Mouse (Mus musculus) liver, embryonic 14.5 days (tissue): ENCODE data around the gene Pi4ka. TPM values are rescaled to one million over a fixed set of nuclear protein-coding genes. Genes with fewer than 3 reads are reported as not detected.

Source experiments
- ATAC-seq: fragments of 200-750 bp; cut with Nextera tagmentation; 2 replicates; pipeline ENCODE4 v1.8.0; 2017; ENCODE audit warnings: moderate number of reproducible peaks, mild to moderate bottlenecking, moderate library complexity; ENCODE audit not compliant: insufficient read depth
- DNase-seq, 3 experiments: peaks; one replicate each; pipeline ENCODE4 v3.0.0-alpha.2; 2012 to 2013; ENCODE audit warnings: low read depth in 3 of 3, low spot score in 3 of 3
- H3K27ac ChIP-seq: fragments of 300-500 bp; sonication (generic); 2 replicates; pipeline ENCODE4 v1.5.1; 2014; ENCODE audit warnings: moderate library complexity, mild to moderate bottlenecking, control low read depth, inconsistent platforms
- H3K27me3 ChIP-seq: fragments of 300-500 bp; sonication (generic); 2 replicates; pipeline ENCODE4 v1.6.1; 2014; ENCODE audit warnings: mild to moderate bottlenecking, low read length, moderate library complexity; ENCODE audit not compliant: control insufficient read depth, insufficient read depth
- H3K36me3 ChIP-seq: fragments of 300-500 bp; sonication (generic); replicated peaks from 2 replicates; pipeline ENCODE4 v1.6.1; 2014; ENCODE audit warnings: low read depth; ENCODE audit not compliant: control insufficient read depth, insufficient read depth
- H3K4me1 ChIP-seq, 2 experiments: fragments of 200-500 bp in 1 of 2; fragments of 300-500 bp in 1 of 2; sonication (generic) in 1 of 2; replicated peaks; 2 replicates each; pipeline ENCODE4 v1.6.1; 2012 to 2014; ENCODE audit warnings: antibody characterized with exemption in 1 of 2, inconsistent platforms in 1 of 2, low read length in 1 of 2; ENCODE audit not compliant: control insufficient read depth in 2 of 2, insufficient read depth in 2 of 2
- H3K4me2 ChIP-seq: fragments of 300-500 bp; sonication (generic); 2 replicates; pipeline ENCODE4 v1.6.1; 2014; ENCODE audit warnings: low read depth, mild to moderate bottlenecking, control low read depth, moderate library complexity
- H3K4me3 ChIP-seq, 2 experiments: fragments of 200-500 bp in 1 of 2; fragments of 300-500 bp in 1 of 2; sonication (generic) in 1 of 2; 2 replicates each; pipeline ENCODE4 v1.5.1; 2012 to 2014; ENCODE audit warnings: low read depth in 2 of 2, low read length in 2 of 2, mild to moderate bottlenecking in 2 of 2, control low read depth in 1 of 2, inconsistent platforms in 1 of 2, moderate library complexity in 1 of 2; ENCODE audit not compliant: insufficient read depth in 1 of 2
- H3K9ac ChIP-seq: fragments of 300-500 bp; sonication (generic); replicated peaks from 2 replicates; pipeline ENCODE4 v1.6.1; 2014; ENCODE audit warnings: mild to moderate bottlenecking, control low read depth, moderate library complexity
- H3K9me3 ChIP-seq: fragments of 300-500 bp; sonication (generic); 2 replicates; pipeline ENCODE4 v1.6.1; 2016; ENCODE audit warnings: low read length, mixed read lengths; ENCODE audit not compliant: control insufficient read depth
- CTCF ChIP-seq: IDR thresholded peaks from 2 replicates; pipeline ENCODE4 v1.5.1; 2016; ENCODE audit warnings: antibody characterized with exemption, low read depth, control low read depth
- EP300 ChIP-seq: IDR thresholded peaks from 2 replicates; pipeline ENCODE4 v1.6.1; 2016; ENCODE audit warnings: antibody characterized with exemption, low read depth
- WGBS: fragments of 180-500 bp; shearing (Covaris S2); extraction: QIAGEN DNeasy Blood & Tissue Kit; methylation state at CpG from one replicate; pipeline ENCODE4 v1.1.7; 2014; ENCODE audit not compliant: insufficient replicate concordance; 5-methylcytosine and 5-hydroxymethylcytosine counted together
- polyA plus RNA-seq, 2 experiments: library from polyadenylated mRNA; depleted of rRNA in 1 of 2; stranded (reverse) in 1 of 2; unstranded in 1 of 2; fragments of >200 nt; fragmentation: Nextera tagmentation in 1 of 2; extraction: Ambion mirVana in 1 of 2; gene quantifications; 2 replicates each; pipeline versions ENCODE4 v1.2.1 to v1.2.3; 2012 to 2014

Pi4ka gene
- polyA plus RNA-seq, 2 experiments, result 13.7 to 19.0 TPM

DNA sequence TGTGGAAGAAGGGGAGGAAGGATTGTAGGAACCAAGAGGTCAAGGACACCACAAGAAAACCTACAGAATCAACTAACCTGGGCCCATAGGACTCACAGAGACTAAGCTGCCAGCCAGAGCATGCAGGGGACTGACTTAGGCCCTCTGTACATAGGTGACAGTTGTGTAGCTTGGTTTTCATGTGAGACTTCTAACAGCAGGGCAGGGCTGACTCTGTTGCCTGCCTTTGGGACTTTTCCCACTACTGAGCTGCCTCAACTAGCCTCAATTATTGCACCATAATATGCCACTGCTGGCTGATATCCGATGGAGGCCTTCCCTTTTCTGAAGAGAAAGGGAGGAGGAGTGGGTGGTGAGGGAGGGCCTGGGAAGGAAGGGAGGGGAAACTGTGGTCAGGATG, 59.3 kb downstream of the Pi4ka start:
- no peak for DNase-seq
- Histone ChIP-seq H3K4me2 (no peak overlapping the region), H3K27ac (no peak overlapping the region), H3K36me3 (peaks cover 5% of the 10 kb centered on the region), H3K4me3 (no peak overlapping the region), H3K27me3 (no peaks in the 10 kb centered on the region), H3K9me3 (no peaks in the 10 kb centered on the region), H3K4me1 (peaks cover 0 to 17% of the 10 kb centered on the region in 2 experiments; a peak in 3 of 4 replicates), H3K9ac (no peak overlapping the region)
- ATAC-seq, result no peak
- 41% methylated on average over 1 of the region's 1 CpGs for WGBS
- TF ChIP-seq CTCF, result no peak
- TF ChIP-seq EP300, result no peak

DNA sequence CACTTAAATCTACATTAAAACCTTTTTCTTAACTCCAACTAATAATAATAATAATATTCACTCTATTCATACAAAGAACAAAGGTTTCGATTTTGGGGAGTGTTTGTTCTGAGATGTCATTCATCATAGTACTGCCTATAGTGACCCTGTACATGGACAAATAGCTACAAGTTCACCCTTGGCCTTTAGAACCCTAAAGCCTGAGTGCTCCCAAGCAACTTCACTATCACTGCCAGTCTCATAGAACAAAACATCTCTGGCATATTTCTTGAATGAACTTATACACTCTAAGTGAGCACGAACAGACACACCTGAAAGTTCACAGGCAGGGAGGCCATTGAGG, 60.3 kb downstream of the Pi4ka start:
- DNase-seq (no peak), ATAC-seq (peak; percentile 27; the same call in 1 of the 2 replicates)
- 55% methylated on average over 2 of the region's 2 CpGs for WGBS
- Histone ChIP-seq H3K4me1 (peaks cover 0 to 17% of the 10 kb centered on the region in 2 experiments; a peak in 3 of 4 replicates), H3K9me3 (no peaks in the 10 kb centered on the region), H3K4me2 (no peak overlapping the region), H3K27me3 (no peaks in the 10 kb centered on the region), H3K27ac (no peak overlapping the region), H3K4me3 (no peak overlapping the region), H3K36me3 (peaks cover 2% of the 10 kb centered on the region; the same call in 1 of the 2 replicates), H3K9ac (no peak overlapping the region)
- TF ChIP-seq CTCF, result no peak
- no peak for TF ChIP-seq EP300

DNA sequence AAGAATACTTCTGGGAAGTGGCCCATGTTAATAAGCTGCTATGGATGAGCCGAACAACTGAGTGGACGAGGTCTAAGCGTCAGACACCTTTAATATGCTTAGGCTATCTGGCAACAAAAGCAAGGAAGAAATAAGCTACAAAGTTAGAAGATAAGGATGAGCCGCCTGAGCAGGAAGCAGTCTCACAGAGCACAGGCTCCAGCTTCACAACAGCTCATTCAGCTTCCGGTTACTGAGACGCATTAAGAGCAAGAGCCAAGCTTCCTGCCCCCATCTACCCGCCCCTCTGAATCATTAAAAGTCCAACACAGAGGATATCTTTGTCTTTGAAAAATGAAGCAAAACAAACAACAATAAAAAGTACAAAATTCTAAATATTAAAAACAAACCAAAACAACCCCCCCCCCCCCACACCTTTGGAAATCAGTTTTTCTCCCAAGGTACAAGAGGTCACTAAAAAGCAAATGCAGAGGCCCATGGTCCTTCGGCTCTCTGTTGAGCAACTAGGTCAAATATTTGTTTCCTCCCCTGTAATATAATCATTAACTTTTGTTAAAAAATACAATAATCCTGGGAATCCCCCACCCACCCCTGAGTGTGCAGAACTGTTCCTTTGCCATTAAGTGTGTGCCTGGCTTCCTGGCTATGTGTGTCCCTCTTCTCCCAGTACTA, 60.8 kb downstream of the Pi4ka start:
- no peak overlapping the region for H3K27ac ChIP-seq
- no peak overlapping the region for H3K4me3 ChIP-seq
- DNase-seq (peak in 1 of 3 experiments; percentile 18), ATAC-seq (peak; percentile 73)
- no peak overlapping the region for H3K9ac ChIP-seq
- H3K9me3 ChIP-seq, result no peaks in the 10 kb centered on the region
- no peaks in the 10 kb centered on the region; the same call in 1 of the 2 replicates for H3K36me3 ChIP-seq
- TF ChIP-seq EP300, result no peak
- TF ChIP-seq CTCF, result no peak
- WGBS, result 49% methylated on average over 8 of the region's 8 CpGs
- no peaks in the 10 kb centered on the region for H3K27me3 ChIP-seq
- H3K4me1 ChIP-seq, result peaks cover 0 to 17% of the 10 kb centered on the region in 2 experiments; a peak in 3 of 4 replicates
- H3K4me2 ChIP-seq, result no peak overlapping the region

DNA sequence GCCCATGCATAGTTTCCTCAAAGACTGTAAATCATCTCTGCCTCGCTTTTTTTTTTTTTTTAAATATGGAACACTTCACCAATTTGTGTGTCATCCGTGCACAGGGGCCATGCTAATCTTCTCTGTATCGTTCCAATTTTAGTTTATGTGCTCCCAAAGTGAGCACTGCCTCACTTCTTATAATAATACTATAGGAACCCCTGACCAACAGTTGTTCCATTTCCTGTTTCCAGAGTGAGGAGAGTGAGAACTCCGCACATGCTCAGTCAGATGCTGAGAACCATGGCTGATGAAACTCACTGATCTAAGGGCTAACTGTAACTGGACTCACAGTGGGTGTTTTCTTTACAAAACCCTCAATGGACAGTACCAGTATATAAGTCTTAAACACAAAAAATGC, 64.3 kb downstream of the Pi4ka start:
- DNase-seq (no peak), ATAC-seq (no peak)
- Histone ChIP-seq H3K9me3 (no peaks in the 10 kb centered on the region), H3K4me3 (no peak overlapping the region), H3K4me2 (no peak overlapping the region), H3K36me3 (peaks cover 4% of the 10 kb centered on the region), H3K9ac (no peak overlapping the region), H3K27ac (no peak overlapping the region), H3K27me3 (no peaks in the 10 kb centered on the region), H3K4me1 (peaks cover 0 to 15% of the 10 kb centered on the region in 2 experiments; a peak in 3 of 4 replicates)
- TF ChIP-seq CTCF, result no peak
- no peak for TF ChIP-seq EP300
- 68% methylated on average over 4 of the region's 4 CpGs for WGBS

DNA sequence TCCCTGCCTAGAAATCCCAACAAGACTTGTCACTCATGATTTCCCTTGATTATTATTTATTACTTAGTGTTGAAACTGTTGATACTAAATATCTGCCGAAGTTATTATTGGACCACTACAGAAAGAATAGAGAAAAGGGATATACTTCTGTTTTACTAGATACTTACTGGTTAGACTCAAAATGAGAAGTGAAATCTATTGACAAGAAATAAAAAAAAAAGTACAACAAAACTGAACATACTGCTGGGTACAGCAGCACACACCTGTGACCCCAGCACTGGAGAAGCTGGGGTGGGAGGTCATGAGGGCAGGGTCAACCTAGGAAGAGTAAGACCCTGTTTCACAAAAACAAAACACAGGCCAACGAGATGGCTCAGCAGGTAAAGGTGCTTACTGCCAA, 65.4 kb downstream of the Pi4ka start:
- H3K4me1 ChIP-seq, result peaks cover 0 to 13% of the 10 kb centered on the region in 2 experiments; a peak in 3 of 4 replicates
- no peak overlapping the region for H3K9ac ChIP-seq
- 78% methylated on average over 2 of the region's 2 CpGs for WGBS
- TF ChIP-seq EP300 (no peak), CTCF (no peak)
- DNase-seq (no peak), ATAC-seq (no peak)
- H3K27me3 ChIP-seq, result no peaks in the 10 kb centered on the region
- no peak overlapping the region for H3K4me2 ChIP-seq
- peaks cover 4% of the 10 kb centered on the region for H3K36me3 ChIP-seq
- no peak overlapping the region for H3K27ac ChIP-seq
- H3K4me3 ChIP-seq, result no peak overlapping the region
- no peaks in the 10 kb centered on the region for H3K9me3 ChIP-seq
